Mouse (Mus musculus) heart, adult 2 months (tissue): ENCODE data around the gene Kif3a.

Experiments used
- CTCF ChIP-seq: fragments of 200-600 bp; IDR thresholded peaks from 2 replicates; pipeline ENCODE4 v1.8.1; 2022; ENCODE audit warnings: antibody characterized with exemption, mild to moderate bottlenecking, moderate library complexity
- EP300 ChIP-seq: fragments of 200-500 bp; IDR thresholded peaks from 2 replicates; pipeline ENCODE4 v1.6.1; 2011; ENCODE audit warnings: low read depth, low read length, control low read depth; ENCODE audit not compliant: insufficient read depth
- POLR2A ChIP-seq: fragments of 200-500 bp; IDR thresholded peaks from 2 replicates; pipeline ENCODE4 v1.6.1; 2011; ENCODE audit warnings: mild to moderate bottlenecking, low read depth, low read length, control low read depth; ENCODE audit not compliant: insufficient read depth

DNA sequence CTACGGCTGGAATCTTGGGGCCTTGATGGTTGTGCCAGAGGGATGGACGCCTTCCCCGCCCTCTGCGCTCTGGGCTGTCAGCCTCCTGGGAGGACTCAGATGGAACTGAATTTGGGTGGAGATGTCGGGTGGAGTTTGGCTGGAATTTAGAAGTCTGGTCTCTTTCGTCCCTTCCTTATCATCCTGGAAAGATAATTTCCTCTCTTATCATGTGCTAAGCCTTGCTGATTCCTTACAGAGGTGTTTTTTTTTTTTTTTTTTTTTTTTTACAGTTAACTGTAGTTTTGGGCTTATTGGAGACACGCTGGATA lies 45.4 kb upstream of the Kif3a start:
- TF ChIP-seq POLR2A (0 out of 2 replicates have a peak, but pooled peaks have one; percentile 18), CTCF (no peak), EP300 (no peak)
